ENCODE assay signal across 9 mouse cellular contexts in the genomic region with DNA sequence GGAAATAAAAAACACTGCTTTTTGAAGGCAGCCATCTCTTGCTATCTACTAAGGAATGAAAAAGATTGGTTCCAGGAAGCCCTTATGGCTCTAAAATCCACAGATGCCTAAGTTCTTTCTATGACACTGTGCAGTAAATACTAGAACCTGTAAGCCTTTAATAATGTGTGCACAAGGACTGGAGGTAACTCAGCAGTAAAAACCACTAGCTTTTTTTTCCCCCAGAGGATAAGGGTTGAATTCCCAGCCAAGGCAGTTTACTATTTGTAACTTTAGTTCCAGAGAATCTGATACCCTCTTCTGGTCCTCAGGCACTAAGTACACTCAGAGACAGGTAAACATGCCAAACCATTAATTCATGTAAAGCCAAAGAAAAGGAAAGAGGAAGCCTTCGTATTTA. TPM values are rescaled to one million over a fixed set of nuclear protein-coding genes. Genes with fewer than 3 reads are reported as not detected.
DNase-seq lines count a peak whose midpoint lies in the region; ATAC-seq and TF ChIP-seq lines count a peak whose summit lies in the region.
"Not testable (repeated sequence)": the region's sequence is repeated elsewhere in the genome, so short reads cannot be mapped to it uniquely, and the experiment has no call there.
"Had no signal": no experiment of that assay in that cellular context is flagged by ENCODE, and none has a peak within 500 bp of the region (broad histone marks: within the 10 kb centered on the region; RNA-seq: fewer than 3 reads in every experiment).

No protein-coding gene starts in this region.

- not testable (repeated sequence) for H3K4me1 ChIP-seq in embryonic facial prominence, embryonic 14.5 days (ENCODE audit: control insufficient read depth, insufficient read depth, low read length); kidney, postnatal 0 days (replicated peaks; ENCODE audit: insufficient read depth, low read length)

- DNase-seq in embryonic facial prominence, embryonic 14.5 days (ENCODE audit: low spot score), result peak; percentile 59
- DNase-seq in kidney, postnatal 0 days (ENCODE audit: low spot score), result peak; percentile 8
- peak; percentile 7 for DNase-seq in lung, postnatal 36 days

- not testable (repeated sequence) for H3K9me3 ChIP-seq in embryonic facial prominence, embryonic 14.5 days (ENCODE audit: control insufficient read depth, low read length); kidney, postnatal 0 days (replicated peaks; ENCODE audit: low read length)

- peak; percentile 88; the same call in 1 of the 2 replicates for ATAC-seq in embryonic facial prominence, embryonic 14.5 days (ENCODE audit: low read depth)
- ATAC-seq in kidney, postnatal 0 days (replicated peaks; ENCODE audit: low FRiP score, low read depth), result not testable (repeated sequence)

- H3K4me3 ChIP-seq in embryonic facial prominence, embryonic 14.5 days (ENCODE audit: low read depth, low read length); kidney, postnatal 0 days (replicated peaks; ENCODE audit: low read depth, low read length): not testable (repeated sequence)

- H3K4me2 ChIP-seq in embryonic facial prominence, embryonic 14.5 days (ENCODE audit: low read depth, low read length); kidney, postnatal 0 days (ENCODE audit: low read length): not testable (repeated sequence)

- H3K9ac ChIP-seq in embryonic facial prominence, embryonic 14.5 days (ENCODE audit: low read depth, low read length); kidney, postnatal 0 days (ENCODE audit: low read depth, low read length): not testable (repeated sequence)

- not testable (repeated sequence) for H3K36me3 ChIP-seq in embryonic facial prominence, embryonic 14.5 days (ENCODE audit: control insufficient read depth, insufficient read depth, low read length); kidney, postnatal 0 days (ENCODE audit: insufficient read depth, low read length)

- H3K27ac ChIP-seq in embryonic facial prominence, embryonic 14.5 days (replicated peaks; ENCODE audit: low read depth, low read length); kidney, postnatal 0 days: not testable (repeated sequence)

- TF ChIP-seq CTCF in kidney, postnatal 0 days (IDR thresholded peaks at IDR 0.05; ENCODE audit: low read depth), result not testable (repeated sequence)

- WGBS in embryonic facial prominence, embryonic 14.5 days, result 41% methylated on average over 1 of the region's 1 CpGs
- WGBS in kidney, postnatal 0 days, result 15% methylated on average over 1 of the region's 1 CpGs

- H3K27me3 ChIP-seq in embryonic facial prominence, embryonic 14.5 days (replicated peaks; ENCODE audit: control insufficient read depth, insufficient read depth, low read length); kidney, postnatal 0 days (ENCODE audit: insufficient read depth, low read length): not testable (repeated sequence)

RNA-seq across cellular contexts. Expression of a gene that starts 19.6 kb away (rescaled TPM):
- 23.6 and 23.8 TPM in 2 replicates for polyA plus RNA-seq in embryonic facial prominence, embryonic 14.5 days (2014; fragmentation: Nextera tagmentation; extraction: Ambion mirVana)
- polyA plus RNA-seq in kidney, postnatal 0 days (2015; fragmentation: Nextera tagmentation; extraction: Ambion mirVana), result 11.3 and 12.3 TPM in 2 replicates

RNA-seq across cellular contexts. Expression of a gene that starts 20.1 kb away (rescaled TPM):
- polyA plus RNA-seq in embryonic facial prominence, embryonic 14.5 days (2014; fragmentation: Nextera tagmentation; extraction: Ambion mirVana), result 0.38 TPM in 1 of 2 replicates, not detected in the other
- not detected in 2 replicates for polyA plus RNA-seq in kidney, postnatal 0 days (2015; fragmentation: Nextera tagmentation; extraction: Ambion mirVana)
- polyA plus RNA-seq: activated CD4-positive, CD25-positive, alpha-beta regulatory T cell, adult 4 months; adrenal gland, adult 2 months; brain, embryonic 14.5 days; C2C12; CD4-positive, CD25-positive, alpha-beta regulatory T cell, adult 4 months; G1E had no signal

Comparison
In these comparisons a context has a peak if more than half of its experiments do, and no peak if none do; other contexts are left out.
1. DNase-seq: peak in every context shown above with its lines; median percentile 59 in embryonic facial prominence, embryonic 14.5 days; 8 in kidney, postnatal 0 days; 7 in lung, postnatal 36 days.